8 mouse cellular contexts compared by ENCODE assay signal in the genomic region with DNA sequence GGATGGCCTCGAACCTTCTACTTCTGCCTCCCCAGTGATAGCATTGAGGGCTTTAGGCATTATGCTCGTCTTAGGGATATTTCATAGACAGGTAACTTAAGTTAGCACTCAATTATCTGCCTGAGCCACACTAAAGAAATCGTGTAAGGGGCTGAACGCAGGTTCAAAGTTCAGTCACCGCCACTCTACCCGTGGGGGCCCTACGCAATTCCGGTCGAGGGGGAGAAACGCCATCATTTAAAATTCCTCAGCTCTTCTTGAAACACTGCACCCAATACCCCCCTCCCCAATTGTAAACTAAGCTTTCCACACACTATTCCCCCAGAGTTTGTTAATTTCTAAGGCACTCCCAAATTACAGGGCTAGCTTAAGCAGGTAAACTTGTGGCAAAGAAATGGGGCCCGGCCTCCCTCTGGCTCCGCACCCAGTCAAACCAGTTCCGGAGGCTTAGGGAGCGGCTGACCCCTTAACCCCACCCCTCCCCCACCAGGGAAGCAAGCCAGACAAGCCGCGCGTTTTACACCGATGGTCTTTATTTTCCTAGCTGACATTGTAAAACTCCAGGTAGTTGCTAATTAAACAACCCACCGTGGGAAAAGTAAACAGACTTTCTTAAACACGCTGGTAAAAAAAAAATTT. TPM values are rescaled to one million over a fixed set of nuclear protein-coding genes. Genes with fewer than 3 reads are reported as not detected.
DNase-seq lines count a peak whose midpoint lies in the region; ATAC-seq and TF ChIP-seq lines count a peak whose summit lies in the region.

No protein-coding gene starts in this region.

- no peaks in the 10 kb centered on the region for H3K9me3 ChIP-seq in E14TG2a.4 (ENCODE audit: low read length)
- H3K9me3 ChIP-seq in intestine, postnatal 0 days (ENCODE audit: control insufficient read depth): no peaks in the 10 kb centered on the region

- peak; percentile 79 for DNase-seq in adrenal gland, postnatal 10 days
- DNase-seq in gastrocnemius, postnatal 25 days: peak; percentile 65
- DNase-seq in lung, adult 18-20 months: peak; percentile 82 to 89
- DNase-seq in retina, embryonic 14.5 days (ENCODE audit: low spot score): peak; percentile 57
- no peak for DNase-seq in frontal cortex, adult 2 months (ENCODE audit: extremely low spot score in 1 of 2, low spot score in 1 of 2)
- DNase-seq in left cerebral cortex, postnatal 14 days (ENCODE audit: low spot score in 2 of 2): no peak

- intact Hi-C loops in left cerebral cortex, postnatal 14 days (cut with DNase I): no loop called here

- peak; percentile 46 for ATAC-seq in intestine, postnatal 0 days

- H3K9ac ChIP-seq in intestine, postnatal 0 days (ENCODE audit: low read depth, low read length): peak overlapping the region; percentile 99

- 4% methylated on average over 20 of the region's 20 CpGs for WGBS in intestine, postnatal 0 days

- H3K27me3 ChIP-seq in E14TG2a.4 (ENCODE audit: insufficient read depth, low read length): no peaks in the 10 kb centered on the region
- H3K27me3 ChIP-seq in intestine, postnatal 0 days (replicated peaks; ENCODE audit: control insufficient read depth, insufficient read depth, low read length): no peaks in the 10 kb centered on the region

- H3K4me3 ChIP-seq in E14TG2a.4 (replicated peaks; ENCODE audit: low read length): peak overlapping the region; percentile 99
- peak overlapping the region; percentile 84 for H3K4me3 ChIP-seq in intestine, postnatal 0 days (ENCODE audit: low read depth, low read length)

- TF ChIP-seq CTCF in E14TG2a.4 (conservative IDR thresholded peaks at IDR 0.05; ENCODE audit: low read length): no peak
- TF ChIP-seq CTCF in intestine, postnatal 0 days (IDR thresholded peaks at IDR 0.05; ENCODE audit: low read depth): no peak

- peak overlapping the region; percentile 84 for H3K4me2 ChIP-seq in intestine, postnatal 0 days (replicated peaks; ENCODE audit: low read depth)

- peak overlapping the region; percentile 99 for H3K27ac ChIP-seq in intestine, postnatal 0 days (ENCODE audit: low read depth, low read length)

- peaks cover 22% of the 10 kb centered on the region for H3K36me3 ChIP-seq in E14TG2a.4 (ENCODE audit: insufficient read depth, low read length)
- H3K36me3 ChIP-seq in intestine, postnatal 0 days (ENCODE audit: control insufficient read depth, insufficient read depth): no peaks in the 10 kb centered on the region

- H3K4me1 ChIP-seq in E14TG2a.4 (replicated peaks; ENCODE audit: low read depth, low read length): peaks cover 44% of the 10 kb centered on the region
- no peaks in the 10 kb centered on the region; the same call in 1 of the 2 replicates for H3K4me1 ChIP-seq in intestine, postnatal 0 days (replicated peaks; ENCODE audit: control insufficient read depth, insufficient read depth, low read length)

RNA-seq across cellular contexts. Expression of gene Ier2, which starts 1.7 kb away (rescaled TPM):
- 10 to 100 TPM; 33.3 to 63.4 TPM for total RNA-seq in adrenal gland, postnatal 10 days (2021)
- 1 to 10 TPM; 5.9 to 7.1 TPM for total RNA-seq in gastrocnemius, postnatal 25 days (2021)
- 77.3 and 79.4 TPM in 2 replicates for polyA plus RNA-seq in intestine, postnatal 0 days (2015; fragmentation: Nextera tagmentation; extraction: Ambion mirVana)
- polyA plus RNA-seq in frontal cortex, adult 2 months (2012; rRNA removed): 11.1 and 21.5 TPM in 2 replicates
- 10 to 100 TPM; 12.6 to 14.8 TPM for total RNA-seq in left cerebral cortex, postnatal 14 days (2021)

RNA-seq across cellular contexts. Expression of gene Trmt1, which starts 25.2 kb away (rescaled TPM):
- 10 to 100 TPM; 63.4 to 82.8 TPM for total RNA-seq in adrenal gland, postnatal 10 days (2021)
- total RNA-seq in gastrocnemius, postnatal 25 days (2021): 10 to 100 TPM; 36.7 to 40.2 TPM
- 22.3 and 23.7 TPM in 2 replicates for polyA plus RNA-seq in intestine, postnatal 0 days (2015; fragmentation: Nextera tagmentation; extraction: Ambion mirVana)
- 143 and 157 TPM in 2 replicates for polyA plus RNA-seq in frontal cortex, adult 2 months (2012; rRNA removed)
- 10 to 100 TPM; 89.3 to 96.7 TPM for total RNA-seq in left cerebral cortex, postnatal 14 days (2021)

RNA-seq across cellular contexts. Expression of gene Nacc1, which starts 26.7 kb away (rescaled TPM):
- total RNA-seq in adrenal gland, postnatal 10 days (2021): 10 to 100 TPM; 59.1 to 62.9 TPM
- total RNA-seq in gastrocnemius, postnatal 25 days (2021): 10 to 100 TPM; 20.0 to 22.2 TPM
- 9.3 and 9.8 TPM in 2 replicates for polyA plus RNA-seq in intestine, postnatal 0 days (2015; fragmentation: Nextera tagmentation; extraction: Ambion mirVana)
- 79.7 and 79.8 TPM in 2 replicates for polyA plus RNA-seq in frontal cortex, adult 2 months (2012; rRNA removed)
- total RNA-seq in left cerebral cortex, postnatal 14 days (2021): 10 to 100 TPM; 90.2 to 91.9 TPM

RNA-seq across cellular contexts. Expression of gene Lyl1, which starts 40.3 kb away (rescaled TPM):
- total RNA-seq in adrenal gland, postnatal 10 days (2021): 1 to 10 TPM; 7.8 to 8.5 TPM
- 1 to 10 TPM; 1.3 to 2.0 TPM for total RNA-seq in gastrocnemius, postnatal 25 days (2021)
- 3.5 and 3.9 TPM in 2 replicates for polyA plus RNA-seq in intestine, postnatal 0 days (2015; fragmentation: Nextera tagmentation; extraction: Ambion mirVana)
- 2.9 and 4.1 TPM in 2 replicates for polyA plus RNA-seq in frontal cortex, adult 2 months (2012; rRNA removed)
- 1 to 10 TPM; 2.7 to 4.3 TPM for total RNA-seq in left cerebral cortex, postnatal 14 days (2021)

Comparison
In these comparisons a context has a peak if more than half of its experiments do, and no peak if none do; other contexts are left out.
1. DNase-seq: peak in adrenal gland, postnatal 10 days (single experiment), gastrocnemius, postnatal 25 days (single experiment), lung, adult 18-20 months (2 of 2) and retina, embryonic 14.5 days (single experiment); none in frontal cortex, adult 2 months (0 of 2) and left cerebral cortex, postnatal 14 days (0 of 2).